Mouse (Mus musculus) brain, embryonic 14.5 days (tissue): Measurements from ENCODE around the gene Mydgf.

Experiments
- CTCF ChIP-seq: fragments of 200-500 bp; IDR thresholded peaks from 2 replicates; pipeline ENCODE4 v1.5.1; 2012; ENCODE audit warnings: inconsistent platforms, mild to moderate bottlenecking, moderate library complexity, borderline replicate concordance; ENCODE audit not compliant: insufficient read depth, insufficient read length; ENCODE audit errors: extremely low read depth
- POLR2A ChIP-seq: fragments of 200-500 bp; IDR thresholded peaks from 2 replicates; pipeline ENCODE4 v1.6.1; 2012; ENCODE audit warnings: mild to moderate bottlenecking, inconsistent platforms, borderline replicate concordance; ENCODE audit not compliant: poor library complexity, insufficient read depth, insufficient read length, severe bottlenecking; ENCODE audit errors: extremely low read depth

GRCm38 (mm10) chr17:56159729-56160128 is 24.0 kb downstream of the Mydgf start:
- TF ChIP-seq CTCF (peak; percentile 95), POLR2A (no peak)
